Mouse (Mus musculus) left cerebral cortex, postnatal 14 days (tissue): ENCODE measurements around the gene Bahcc1. TPM values are rescaled to one million over a fixed set of nuclear protein-coding genes. Genes with fewer than 3 reads are reported as not detected.
A peak's percentile ranks its signal among the peaks of the same experiment; 100 is the strongest.

Source experiments
- DNase-seq, 2 experiments: peaks; one replicate each; pipeline ENCODE4 v3.0.0; 2021 to 2022; ENCODE audit warnings: low spot score in 2 of 2, mixed read lengths in 1 of 2
- intact Hi-C: fragments of 180-260 bp; cut with DNase I; formaldehyde crosslinking; loops from one replicate; pipeline ENCODE4 v1.15.1; 2025
- total RNA-seq, 2 experiments: library from RNA; stranded (reverse); gene quantifications; 2 replicates each; pipeline ENCODE4 v1.2.3; 2021

Gene Bahcc1
- total RNA-seq, 2 experiments from 2014 or later = 16.4 to 17.6 TPM

- DNase-seq = no peak
- intact Hi-C loops = no loop called here
These were observed 32.1 kb upstream of the Bahcc1 start for GRCm38 (mm10) chr11:120200621-120201020.

- intact Hi-C loops = no loop called here
- DNase-seq = no peak
These were observed 28.5 kb upstream of the Bahcc1 start for GRCm38 (mm10) chr11:120204200-120204599.

DNA sequence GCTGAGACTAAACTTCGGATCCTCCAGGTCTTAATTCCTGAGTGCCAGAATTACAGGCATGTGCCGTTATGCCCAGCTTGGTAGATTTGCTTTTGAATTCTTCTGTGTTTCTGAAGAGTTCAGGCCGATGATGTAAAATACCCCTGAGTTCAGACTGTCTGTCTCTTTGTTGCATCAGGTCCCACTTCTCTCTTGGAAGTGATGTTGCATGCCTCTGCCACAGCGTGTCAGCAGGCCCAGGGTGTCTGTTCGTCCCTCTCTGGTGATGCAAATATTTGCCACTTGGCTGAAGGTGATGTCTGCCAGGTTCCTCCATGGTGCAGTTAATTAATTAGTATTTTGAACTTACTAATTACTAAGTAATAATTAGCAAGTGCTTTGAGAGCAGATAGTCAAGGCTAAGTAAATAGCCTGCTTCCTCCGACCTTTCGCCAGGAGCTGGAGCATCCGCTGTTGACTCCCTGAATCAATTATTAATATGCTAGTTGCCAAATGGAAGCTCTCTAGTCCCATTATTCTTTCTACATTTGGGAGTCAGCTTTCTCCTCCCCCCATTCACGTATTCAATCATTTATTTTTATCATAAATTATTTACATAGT is 26.6 kb upstream of the Bahcc1 start:
- intact Hi-C loops = no loop called here
- DNase-seq = no peak

DNA sequence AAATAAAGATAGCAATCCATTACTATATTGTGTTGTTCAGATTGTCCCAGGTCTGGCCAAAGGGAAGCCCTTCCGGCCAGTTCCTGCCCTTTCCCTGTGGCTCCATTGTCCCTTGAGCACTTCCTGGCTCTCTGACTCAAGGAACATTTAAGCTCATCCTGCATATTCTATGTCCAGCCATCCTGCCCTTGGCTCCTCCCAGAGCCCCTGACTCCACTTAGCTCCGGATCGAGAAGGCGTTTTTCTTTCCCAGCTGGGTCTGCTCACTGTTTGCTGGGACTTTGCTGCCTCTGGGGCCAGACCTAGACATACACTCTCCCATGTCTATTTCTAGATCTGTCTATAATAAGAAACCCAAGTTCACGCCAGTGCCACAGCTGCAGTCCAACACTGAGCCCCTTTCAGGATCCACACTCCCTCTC is 26.1 kb upstream of the Bahcc1 start:
- intact Hi-C loops = no loop called here

DNA sequence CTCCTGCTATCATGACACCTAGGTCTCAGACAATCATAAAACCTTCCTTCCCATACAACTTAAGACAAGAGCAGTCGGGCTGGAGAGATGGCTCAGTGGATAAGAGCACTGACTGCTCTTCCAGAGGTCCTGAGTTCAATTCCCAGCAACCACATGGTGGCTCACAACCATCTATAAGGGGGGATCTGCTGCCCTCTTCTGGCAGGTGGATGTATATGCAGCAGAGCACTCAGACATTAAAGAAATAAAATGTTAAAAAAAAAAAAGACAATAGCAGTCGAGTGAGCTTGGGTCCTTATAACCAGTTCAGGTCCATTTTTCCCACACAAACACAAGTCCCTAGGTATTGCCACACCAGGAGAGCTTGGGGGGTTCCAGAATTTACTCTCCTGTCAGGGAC is 23.9 kb upstream of the Bahcc1 start:
- intact Hi-C loops = no loop called here

More for the DNA sequence above, 26.1 kb upstream of the Bahcc1 start:
- DNase-seq = no peak

DNA sequence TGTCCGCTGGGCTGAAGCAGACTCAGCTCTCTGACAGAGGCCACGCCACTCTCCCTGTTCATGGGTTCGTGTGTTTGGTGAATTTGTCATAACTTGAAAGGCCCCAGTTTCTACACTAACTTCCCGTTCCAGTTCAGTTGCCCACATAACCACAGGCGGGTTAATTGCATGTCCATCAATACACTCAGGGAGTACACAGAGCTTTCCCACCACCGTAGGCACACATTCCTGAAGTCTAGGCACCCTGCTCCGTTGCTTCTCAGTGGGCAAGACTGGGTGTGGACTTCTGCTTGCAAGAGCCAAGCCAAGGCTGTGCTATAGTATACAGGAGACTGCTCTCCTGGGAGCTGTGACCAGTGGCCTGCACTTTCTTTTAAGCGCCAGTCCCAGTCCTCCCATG is 23.3 kb upstream of the Bahcc1 start:
- intact Hi-C loops = no loop called here
- DNase-seq = no peak

More for the DNA sequence above, 23.9 kb upstream of the Bahcc1 start:
- DNase-seq = no peak

- intact Hi-C loops = no loop called here
- DNase-seq = no peak
These were observed 17.0 kb upstream of the Bahcc1 start for GRCm38 (mm10) chr11:120215726-120216241.

DNA sequence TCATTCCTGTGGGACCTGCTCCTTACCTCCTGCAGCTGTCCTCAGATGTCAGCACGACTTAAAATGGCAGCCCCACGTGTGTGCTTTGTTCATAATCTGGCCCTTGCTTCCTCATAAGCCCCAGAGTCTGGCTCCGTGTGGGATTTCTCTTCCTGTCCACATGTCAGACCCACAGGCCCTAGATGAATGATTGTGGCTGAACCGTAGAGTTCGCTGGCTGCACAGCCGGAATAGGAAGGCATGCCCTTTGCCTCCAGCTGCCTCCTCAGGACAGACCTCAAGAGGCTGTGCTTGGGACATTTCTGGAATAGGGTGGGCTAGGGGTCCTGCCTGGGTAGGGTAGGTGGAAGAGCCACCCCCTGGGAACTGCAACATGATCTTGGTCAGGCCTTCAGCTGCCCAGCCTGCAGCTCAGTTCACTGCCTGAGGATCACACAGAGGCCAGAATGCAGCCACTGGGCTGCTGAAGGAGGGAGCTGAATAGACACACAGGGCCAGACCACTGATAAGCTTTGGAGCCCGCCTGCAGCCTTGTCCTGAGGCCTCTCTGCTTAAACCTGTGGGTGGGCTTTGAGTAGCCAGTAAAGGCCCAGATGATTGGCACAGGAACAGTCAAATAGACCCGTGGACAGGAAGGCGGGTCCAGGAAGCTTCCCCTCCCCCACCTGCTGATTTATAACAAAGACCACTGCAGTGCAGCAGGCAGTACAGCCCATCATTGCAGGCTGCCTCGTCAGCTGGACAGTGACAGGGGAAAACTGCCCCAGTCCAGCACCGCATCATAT is 16.0 kb upstream of the Bahcc1 start:
- no peak for DNase-seq

GRCm38 (mm10) chr11:120218176-120218856 is 14.4 kb upstream of the Bahcc1 start:
- no peak for DNase-seq
- intact Hi-C loops = no loop called here

More for the DNA sequence above, 16.0 kb upstream of the Bahcc1 start:
- intact Hi-C loops = no loop called here

- intact Hi-C loops = no loop called here
- DNase-seq = no peak
These were observed 13.8 kb upstream of the Bahcc1 start for GRCm38 (mm10) chr11:120218946-120219345.

DNA sequence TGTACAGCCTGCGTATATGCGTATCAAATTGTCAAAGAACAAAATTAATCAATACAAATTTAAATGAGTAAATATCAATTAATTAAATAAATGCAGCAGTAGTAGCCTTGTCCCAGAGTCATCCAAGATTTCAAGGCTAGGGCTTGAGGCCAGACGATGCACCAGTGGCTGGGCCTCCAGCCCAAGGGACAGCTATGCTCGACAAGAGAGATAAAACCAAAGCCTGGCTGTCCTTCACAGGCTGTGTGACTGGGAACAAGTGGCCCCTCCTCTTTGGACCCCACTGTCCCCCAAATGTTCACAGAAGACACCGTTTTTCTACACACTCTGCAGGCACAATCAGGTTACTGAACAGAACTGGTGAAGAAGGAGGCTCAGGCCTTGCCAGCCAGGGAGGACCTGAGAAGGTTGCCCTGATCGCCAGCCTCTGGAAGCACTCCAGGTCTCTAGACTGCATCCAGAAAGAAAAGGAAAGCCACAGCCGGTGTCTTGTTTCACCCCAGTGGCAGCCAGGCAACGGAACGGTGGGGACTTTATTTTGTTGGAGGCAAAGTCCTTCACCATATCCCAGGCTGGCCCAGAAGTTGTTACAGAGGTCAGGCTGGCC is 12.7 kb upstream of the Bahcc1 start:
- no peak for DNase-seq

GRCm38 (mm10) chr11:120220963-120221827 is 11.6 kb upstream of the Bahcc1 start:
- intact Hi-C loops = no loop called here
- DNase-seq = no peak

More for the DNA sequence above, 12.7 kb upstream of the Bahcc1 start:
- intact Hi-C loops = no loop called here

DNA sequence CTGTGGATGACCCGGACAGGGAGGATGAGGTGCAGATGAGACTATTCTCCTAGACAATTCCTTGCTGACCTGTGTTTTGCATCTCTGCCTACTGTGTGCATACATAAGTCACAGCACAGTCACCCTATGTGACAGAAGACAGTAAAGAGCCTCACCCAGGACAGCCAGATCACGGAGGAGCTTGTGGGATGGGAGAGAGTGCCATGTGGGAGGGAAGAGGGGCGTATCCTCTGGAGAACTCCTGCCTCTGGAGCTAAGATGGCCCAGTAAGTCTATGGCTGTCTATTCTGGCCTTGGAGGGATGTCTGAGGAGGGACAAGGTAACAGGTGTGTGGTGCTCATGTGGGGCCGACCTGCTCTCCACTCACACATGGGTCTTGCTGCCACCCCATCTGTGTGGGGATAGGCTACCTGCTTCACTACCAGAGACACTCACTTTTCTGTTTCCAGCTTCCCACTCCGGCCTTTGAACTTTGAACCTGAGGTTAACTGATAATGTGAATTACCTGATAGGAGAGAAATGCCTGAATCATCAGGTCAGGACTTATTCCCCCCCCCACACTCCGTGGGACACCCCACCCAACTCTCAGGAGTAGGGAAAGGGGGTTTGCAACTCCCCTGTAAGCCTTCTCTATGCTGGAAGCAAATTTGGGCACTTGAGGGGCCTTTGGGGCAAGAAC is 10.2 kb upstream of the Bahcc1 start:
- no peak for DNase-seq
- intact Hi-C loops = no loop called here

- DNase-seq = peak; percentile 72 to 78
- intact Hi-C loops = no loop called here
These were observed 8.9 kb upstream of the Bahcc1 start for GRCm38 (mm10) chr11:120223586-120224487.

DNA sequence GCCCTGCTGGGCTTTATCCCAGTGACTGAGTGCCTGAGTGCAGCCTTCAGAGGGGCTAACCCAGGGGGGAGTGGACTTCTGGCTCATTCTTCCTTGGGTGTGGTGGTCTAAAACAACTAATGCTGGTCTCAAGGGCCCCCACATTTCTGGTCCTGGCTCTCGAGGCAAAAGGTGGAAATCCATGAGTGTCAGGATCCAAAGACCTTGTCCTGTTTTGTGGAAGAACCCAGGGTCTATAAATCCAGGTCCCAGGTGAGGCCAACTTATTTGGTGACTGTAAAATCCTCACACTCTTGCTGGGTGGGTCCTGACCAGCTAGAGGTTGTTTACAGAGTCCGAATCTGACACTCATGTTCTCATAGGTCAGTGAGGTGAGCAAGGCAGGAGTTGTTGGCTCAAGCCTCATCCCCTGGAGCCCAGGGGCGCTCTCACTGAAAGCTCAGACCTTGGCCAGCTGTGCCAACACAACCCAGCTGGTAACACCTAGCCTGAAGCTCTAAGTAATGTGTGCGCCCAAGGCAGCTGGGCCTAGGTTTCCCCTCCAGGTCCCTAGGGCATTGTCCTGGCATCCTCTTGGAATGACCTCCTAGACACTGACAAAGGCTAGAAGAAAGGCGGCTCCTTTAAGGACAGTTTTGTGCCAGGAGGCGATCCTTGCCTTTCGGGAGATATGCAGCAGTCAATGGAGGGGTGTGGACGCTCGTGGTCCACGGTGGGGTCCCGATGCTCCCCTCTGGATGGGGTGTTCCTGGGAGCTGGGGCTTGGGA is 8.1 kb upstream of the Bahcc1 start:
- no peak for DNase-seq
- intact Hi-C loops = no loop called here

DNA sequence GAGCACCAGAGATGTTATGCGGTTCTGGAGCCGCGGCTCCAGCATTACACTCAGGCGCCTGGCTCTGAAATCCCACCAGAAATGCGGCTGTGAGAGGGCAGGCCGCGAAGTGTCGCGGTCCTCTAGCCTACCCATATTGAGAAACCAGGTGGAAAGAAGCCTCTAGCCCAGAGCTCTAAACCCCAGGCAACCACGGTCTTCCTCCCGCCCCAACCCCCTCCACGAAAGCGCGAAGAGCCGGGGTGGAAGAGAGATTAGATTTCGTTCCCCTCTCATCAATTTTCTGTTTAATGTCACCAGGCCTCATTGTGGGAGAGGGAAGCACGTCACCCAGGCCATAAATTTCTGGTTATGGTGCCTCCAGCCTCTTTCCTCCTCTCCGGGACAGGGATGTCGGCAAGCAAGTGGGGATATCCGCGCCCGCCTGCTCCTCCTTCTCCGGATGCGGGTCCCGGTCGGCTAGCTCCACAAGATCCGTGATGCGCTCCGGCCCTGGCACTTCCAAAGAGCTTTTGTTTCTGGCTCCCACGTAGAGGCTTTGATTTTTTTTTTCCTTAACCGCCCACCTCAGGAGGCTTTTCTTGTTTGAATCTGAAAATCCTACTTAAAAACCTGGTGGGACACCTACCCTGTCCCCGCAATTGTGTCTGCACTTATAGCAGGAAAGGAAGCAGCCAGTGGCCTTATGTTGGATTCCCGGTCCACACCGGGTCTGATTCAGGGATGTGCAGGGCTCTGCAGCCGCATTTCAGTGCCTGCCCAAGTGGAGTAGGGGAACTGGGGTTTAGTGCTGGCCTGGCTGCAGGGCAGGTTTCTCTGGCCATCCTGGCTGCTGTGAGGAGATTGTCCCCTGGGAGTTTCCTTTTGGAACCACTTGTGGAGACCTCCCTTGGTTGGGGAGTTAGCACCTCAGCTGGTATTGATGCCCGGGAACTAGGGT is 7.2 kb upstream of the Bahcc1 start:
- intact Hi-C loops = no loop called here
- no peak for DNase-seq
